Mouse (Mus musculus) limb, embryonic 14.5 days (tissue): ENCODE results near the gene Abcc4. TPM values are rescaled to one million over a fixed set of nuclear protein-coding genes. Genes with fewer than 3 reads are reported as not detected.

Experiments used
- ATAC-seq: fragments of 200-750 bp; cut with Nextera tagmentation; 2 replicates; pipeline ENCODE4 v1.8.0; 2017; ENCODE audit warnings: low read depth, moderate number of reproducible peaks, moderate TSS enrichment; ENCODE audit not compliant: low FRiP score
- DNase-seq: peaks from one replicate; pipeline ENCODE4 v3.0.0-alpha.2; 2015; ENCODE audit warnings: low spot score
- H3K27ac ChIP-seq: fragments of 300-500 bp; sonication (generic); replicated peaks from 2 replicates; pipeline ENCODE4 v1.5.1; 2014; ENCODE audit warnings: low read depth, mild to moderate bottlenecking, low read length, moderate library complexity, mixed read lengths
- H3K27me3 ChIP-seq: fragments of 300-500 bp; sonication (generic); 2 replicates; pipeline ENCODE4 v1.6.1; 2014; ENCODE audit warnings: low read length, mixed read lengths; ENCODE audit not compliant: control insufficient read depth, insufficient read depth
- H3K36me3 ChIP-seq: fragments of 300-500 bp; sonication (generic); 2 replicates; pipeline ENCODE4 v1.6.1; 2014; ENCODE audit warnings: mild to moderate bottlenecking, low read length, moderate library complexity, mixed read lengths; ENCODE audit not compliant: control insufficient read depth, insufficient read depth
- H3K4me1 ChIP-seq: fragments of 300-500 bp; sonication (generic); 2 replicates; pipeline ENCODE4 v1.6.1; 2014; ENCODE audit warnings: antibody characterized with exemption, low read length, mixed read lengths; ENCODE audit not compliant: control insufficient read depth, insufficient read depth
- H3K4me2 ChIP-seq: fragments of 300-500 bp; sonication (generic); replicated peaks from 2 replicates; pipeline ENCODE4 v1.6.1; 2014; ENCODE audit warnings: low read depth, mild to moderate bottlenecking, low read length, moderate library complexity; ENCODE audit not compliant: severe bottlenecking
- H3K4me3 ChIP-seq: fragments of 300-500 bp; sonication (generic); replicated peaks from 2 replicates; pipeline ENCODE4 v1.5.1; 2014; ENCODE audit warnings: low read length
- H3K9ac ChIP-seq: fragments of 300-500 bp; sonication (generic); 2 replicates; pipeline ENCODE4 v1.6.1; 2014; ENCODE audit warnings: mild to moderate bottlenecking, low read depth, low read length, moderate library complexity; ENCODE audit not compliant: severe bottlenecking
- H3K9me3 ChIP-seq: fragments of 300-500 bp; sonication (generic); 2 replicates; pipeline ENCODE4 v1.6.1; 2016; ENCODE audit warnings: low read length; ENCODE audit not compliant: control insufficient read depth
- POLR2A ChIP-seq: fragments of 200-500 bp; IDR thresholded peaks from 2 replicates; pipeline ENCODE4 v1.8.0; 2012; ENCODE audit warnings: inconsistent platforms, mild to moderate bottlenecking, moderate library complexity, borderline replicate concordance; ENCODE audit not compliant: insufficient read depth, insufficient read length; ENCODE audit errors: extremely low read depth
- WGBS: fragments of 180-500 bp; shearing (Covaris S2); extraction: QIAGEN DNeasy Blood & Tissue Kit; methylation state at CpG from one replicate; pipeline ENCODE4 v1.1.7; 2014; 5-methylcytosine and 5-hydroxymethylcytosine counted together
- polyA plus RNA-seq, 2 experiments: library from polyadenylated mRNA; depleted of rRNA in 1 of 2; stranded (reverse) in 1 of 2; unstranded in 1 of 2; fragments of >200 nt; fragmentation: Nextera tagmentation in 1 of 2; extraction: Ambion mirVana in 1 of 2; gene quantifications; 2 replicates each; pipeline versions ENCODE4 v1.2.1 to v1.2.3; 2012 to 2014

The Abcc4 gene
- polyA plus RNA-seq, 2 experiments = 1.3 to 2.1 TPM

- no peak for TF ChIP-seq POLR2A
- Histone ChIP-seq H3K4me3 (no peak overlapping the region), H3K9ac (no peak overlapping the region), H3K9me3 (no peaks in the 10 kb centered on the region), H3K4me2 (no peak overlapping the region), H3K27ac (no peak overlapping the region), H3K27me3 (peaks cover 12% of the 10 kb centered on the region; the same call in 1 of the 2 replicates), H3K36me3 (no peaks in the 10 kb centered on the region), H3K4me1 (peaks cover 17% of the 10 kb centered on the region)
- no peak for ATAC-seq
- DNase-seq = no peak
- WGBS = 81% methylated on average over 16 of the region's 16 CpGs
These were observed 10.6 kb upstream of the Abcc4 start for GRCm38 (mm10) chr14:118716372-118717312.

DNA sequence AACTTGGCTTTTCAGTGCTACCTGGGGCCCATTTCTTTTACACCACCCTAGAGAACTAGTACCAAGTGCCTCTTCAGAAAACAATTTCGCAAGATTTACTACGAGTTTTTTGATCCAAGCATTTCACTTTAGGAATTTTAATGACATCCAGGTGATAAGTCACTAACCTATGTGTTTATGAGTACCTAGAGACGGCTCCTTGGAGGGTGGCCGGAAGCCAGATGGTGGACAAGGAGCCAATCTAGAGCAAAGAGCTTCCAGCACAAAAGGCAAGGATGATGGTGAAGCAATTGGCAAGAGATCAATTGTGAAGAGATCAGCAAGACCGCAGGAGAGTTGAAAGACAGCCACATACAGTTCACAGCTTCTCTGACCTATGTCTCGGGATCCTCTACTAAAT is 8.7 kb upstream of the Abcc4 start:
- Histone ChIP-seq H3K4me2 (no peak overlapping the region), H3K27ac (no peak overlapping the region), H3K36me3 (no peaks in the 10 kb centered on the region), H3K27me3 (peaks cover 12% of the 10 kb centered on the region; the same call in 1 of the 2 replicates), H3K9me3 (no peaks in the 10 kb centered on the region), H3K4me3 (no peak overlapping the region), H3K9ac (no peak overlapping the region), H3K4me1 (peaks cover 20% of the 10 kb centered on the region)
- ATAC-seq (peak; percentile 54; the same call in 1 of the 2 replicates), DNase-seq (peak; percentile 9)
- no peak for TF ChIP-seq POLR2A
- 25% methylated on average over 6 of the region's 6 CpGs for WGBS

- no peak overlapping the region for H3K4me2 ChIP-seq
- peaks cover 20% of the 10 kb centered on the region for H3K4me1 ChIP-seq
- H3K27ac ChIP-seq = no peak overlapping the region
- H3K9ac ChIP-seq = no peak overlapping the region
- TF ChIP-seq POLR2A = no peak
- ATAC-seq = no peak
- WGBS = 76% methylated on average over 2 of the region's 2 CpGs
- no peak for DNase-seq
- H3K9me3 ChIP-seq = no peaks in the 10 kb centered on the region
- no peak overlapping the region for H3K4me3 ChIP-seq
- no peaks in the 10 kb centered on the region for H3K36me3 ChIP-seq
- peaks cover 12% of the 10 kb centered on the region; the same call in 1 of the 2 replicates for H3K27me3 ChIP-seq
These were observed 8.3 kb upstream of the Abcc4 start for GRCm38 (mm10) chr14:118714320-118714719.

DNA sequence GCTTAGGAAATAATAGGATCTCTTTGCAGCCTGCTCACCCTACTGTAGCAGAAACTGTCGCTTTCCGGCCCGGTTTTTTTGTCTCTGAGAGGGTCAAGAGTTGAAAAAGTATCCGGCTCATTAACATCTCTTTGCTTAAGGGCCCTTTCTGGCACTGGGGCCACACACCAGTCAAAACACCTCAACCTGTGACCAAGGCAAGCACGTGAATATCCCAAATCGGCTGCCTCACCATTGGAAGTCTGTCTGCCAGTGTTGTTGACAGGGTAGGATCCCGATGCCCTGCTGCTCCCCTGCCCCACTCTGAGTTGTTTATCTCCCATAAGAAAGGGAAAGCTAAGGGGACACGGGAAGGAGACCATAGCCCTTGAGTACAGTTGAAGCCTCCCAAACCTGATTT is 7.8 kb upstream of the Abcc4 start:
- DNase-seq (no peak), ATAC-seq (no peak)
- Histone ChIP-seq H3K27me3 (peaks cover 9% of the 10 kb centered on the region; the same call in 1 of the 2 replicates), H3K4me2 (peak overlapping the region; percentile 42), H3K4me1 (peaks cover 20% of the 10 kb centered on the region), H3K27ac (no peak overlapping the region), H3K9me3 (no peaks in the 10 kb centered on the region), H3K36me3 (no peaks in the 10 kb centered on the region), H3K4me3 (no peak overlapping the region), H3K9ac (no peak overlapping the region)
- TF ChIP-seq POLR2A = no peak
- 15% methylated on average over 8 of the region's 8 CpGs for WGBS

DNA sequence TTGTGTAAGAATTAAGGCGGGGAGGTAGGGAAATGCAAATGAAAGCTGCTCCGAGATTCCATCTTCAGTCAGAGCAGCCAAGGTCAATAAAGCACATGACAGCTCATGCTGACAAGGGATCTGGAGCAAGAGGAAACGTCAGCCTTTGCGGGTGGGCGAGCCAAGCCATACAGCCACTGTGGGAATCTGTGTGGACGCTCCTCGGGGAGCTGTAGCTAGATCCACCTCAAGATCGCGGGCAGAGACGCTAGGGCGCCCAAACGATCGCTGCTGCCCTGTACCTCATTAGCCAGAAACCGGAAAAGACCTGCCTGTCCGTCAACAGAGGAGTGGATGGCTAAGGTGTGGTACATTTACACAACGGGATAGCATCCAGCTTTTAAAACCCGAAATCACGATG is 7.4 kb upstream of the Abcc4 start:
- TF ChIP-seq POLR2A = no peak
- Histone ChIP-seq H3K9ac (no peak overlapping the region), H3K4me3 (peak overlapping the region; percentile 19; the same call in 1 of the 2 replicates), H3K27me3 (peaks cover 9% of the 10 kb centered on the region; the same call in 1 of the 2 replicates), H3K27ac (no peak overlapping the region), H3K4me2 (peak overlapping the region; percentile 42), H3K9me3 (no peaks in the 10 kb centered on the region), H3K36me3 (no peaks in the 10 kb centered on the region), H3K4me1 (peaks cover 20% of the 10 kb centered on the region)
- ATAC-seq (no peak), DNase-seq (no peak)
- 1% methylated on average over 18 of the region's 18 CpGs for WGBS
